Mouse (Mus musculus): ENCODE measurements around the gene Wars.
"Not testable (repeated sequence)": the region's sequence is repeated elsewhere in the genome, so short reads cannot be mapped to it uniquely, and the experiment has no call there.

The Wars gene

DNA sequence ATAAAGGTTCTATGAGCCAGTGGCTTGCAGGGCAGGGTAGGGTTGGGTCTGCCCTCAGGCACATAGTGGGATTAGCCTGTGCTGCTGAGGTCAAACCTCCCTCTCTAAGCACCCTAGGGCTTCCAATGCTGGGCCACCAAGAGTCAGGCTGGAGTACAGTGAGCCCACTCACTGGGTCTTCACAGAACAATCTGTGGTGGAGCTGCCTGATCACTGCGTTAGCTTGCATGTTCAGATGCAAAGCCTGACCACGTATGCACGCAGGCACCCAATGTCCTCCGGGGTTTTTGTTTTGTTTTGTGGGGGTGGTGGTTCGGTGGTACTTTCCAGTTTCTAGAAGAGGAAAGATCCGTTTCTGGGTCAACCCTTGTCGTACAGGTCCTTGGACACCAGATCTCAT lies 36.9 kb downstream of the Wars start:
- DNase-seq (ENCODE audit: low spot score in 2 of 2), result no peak

DNA sequence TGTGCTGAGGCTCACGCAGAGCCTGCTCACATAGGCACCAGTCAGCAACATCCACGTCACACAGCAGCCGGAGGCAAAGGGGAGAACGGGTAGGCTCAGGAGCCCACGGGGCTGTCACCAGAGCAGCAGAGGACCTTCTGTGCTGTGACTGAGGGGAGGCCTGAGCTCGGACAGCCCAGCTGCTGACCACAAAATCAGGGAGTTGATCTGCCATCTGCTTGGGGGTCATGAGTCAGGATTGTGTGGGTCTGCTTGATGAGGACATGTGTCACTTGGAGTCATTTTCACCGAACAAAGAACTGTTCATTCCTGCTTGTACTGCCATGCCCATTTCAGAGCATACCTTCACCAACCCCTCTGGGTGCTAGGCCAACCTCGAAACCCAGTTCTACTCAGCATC lies 37.8 kb downstream of the Wars start:
- DNase-seq (ENCODE audit: low spot score in 2 of 2), result no peak

DNA sequence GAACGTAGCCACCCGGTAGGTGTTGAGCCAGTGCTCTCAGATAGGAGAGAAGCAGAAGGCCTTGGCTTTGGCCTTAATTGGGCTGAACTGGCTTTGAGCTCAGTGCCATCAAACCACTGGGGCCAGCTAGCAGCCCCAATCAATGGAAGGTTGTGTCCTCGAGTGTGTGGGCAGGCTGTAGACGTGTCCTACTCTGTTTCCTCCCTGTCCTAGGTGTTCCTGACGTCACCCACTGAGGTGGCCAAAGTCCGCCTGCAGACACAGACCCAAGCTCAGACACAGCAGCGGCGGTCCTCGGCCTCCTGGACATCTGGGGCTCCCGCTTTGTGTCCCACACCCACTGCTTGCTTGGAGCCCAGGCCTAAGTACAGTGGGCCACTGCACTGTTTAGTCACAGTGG lies 38.9 kb downstream of the Wars start:
- no peak for DNase-seq (ENCODE audit: low spot score in 2 of 2)

DNA sequence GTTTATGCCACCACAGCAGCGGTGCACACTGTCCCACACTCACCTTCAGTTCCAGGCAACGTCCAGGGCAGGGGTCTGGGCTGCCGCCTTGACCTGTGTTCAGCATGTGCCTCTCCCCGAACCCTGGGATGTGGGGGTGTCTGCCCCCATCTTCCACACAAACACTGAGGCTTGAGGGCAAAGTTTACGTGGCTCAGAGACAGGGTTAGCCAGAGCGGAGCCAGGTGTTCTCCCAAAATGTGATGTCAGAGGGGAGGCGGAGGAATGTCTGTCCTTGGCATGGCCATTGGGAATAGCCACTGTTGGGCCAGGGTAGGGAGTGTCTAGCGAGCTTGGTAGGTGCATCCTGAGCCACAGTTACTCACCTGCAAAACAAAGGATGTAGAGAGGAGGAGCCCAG lies 41.2 kb downstream of the Wars start:
- DNase-seq (ENCODE audit: low spot score in 2 of 2), result no peak

DNA sequence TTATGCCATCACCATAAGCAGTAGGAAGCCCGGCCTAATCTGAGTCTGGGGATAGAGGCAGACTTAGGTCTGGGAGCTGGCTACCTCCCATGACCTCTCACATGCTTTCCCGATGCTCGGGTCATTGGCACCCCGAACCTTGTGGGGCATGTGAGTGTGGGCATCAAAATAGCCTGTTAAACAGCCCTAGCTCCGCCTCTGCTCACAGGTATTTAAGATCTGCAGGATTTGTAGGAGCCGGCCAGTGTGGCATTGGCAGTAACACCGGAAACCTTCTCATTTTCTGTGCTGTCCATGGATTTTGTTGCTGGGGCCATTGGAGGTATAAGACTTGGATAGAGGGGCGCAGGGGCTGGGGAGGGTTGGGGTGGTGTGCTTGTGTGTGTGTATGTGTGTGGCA lies 43.1 kb downstream of the Wars start:
- DNase-seq (ENCODE audit: low spot score in 2 of 2), result no peak

DNA sequence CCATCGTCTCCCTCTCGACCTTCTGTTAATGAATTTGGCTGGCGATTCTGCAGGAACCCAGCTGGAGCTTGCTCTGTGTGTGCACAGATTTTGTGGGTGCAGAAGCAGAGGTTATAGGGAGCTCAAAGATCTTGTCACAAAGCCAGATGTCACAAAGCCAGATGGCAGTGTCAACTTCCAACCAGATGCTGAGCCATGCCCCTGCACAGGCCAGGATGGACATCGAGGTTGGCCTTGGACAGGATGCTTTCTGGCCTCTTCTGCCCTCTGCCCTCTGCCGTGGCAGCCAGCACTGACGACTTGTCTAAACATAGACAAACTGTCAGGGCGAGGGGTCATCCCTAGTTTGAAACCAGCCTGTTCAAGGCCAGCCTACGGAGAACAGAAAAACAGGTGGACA lies 43.8 kb downstream of the Wars start:
- no peak for DNase-seq (ENCODE audit: low spot score in 2 of 2)

DNA sequence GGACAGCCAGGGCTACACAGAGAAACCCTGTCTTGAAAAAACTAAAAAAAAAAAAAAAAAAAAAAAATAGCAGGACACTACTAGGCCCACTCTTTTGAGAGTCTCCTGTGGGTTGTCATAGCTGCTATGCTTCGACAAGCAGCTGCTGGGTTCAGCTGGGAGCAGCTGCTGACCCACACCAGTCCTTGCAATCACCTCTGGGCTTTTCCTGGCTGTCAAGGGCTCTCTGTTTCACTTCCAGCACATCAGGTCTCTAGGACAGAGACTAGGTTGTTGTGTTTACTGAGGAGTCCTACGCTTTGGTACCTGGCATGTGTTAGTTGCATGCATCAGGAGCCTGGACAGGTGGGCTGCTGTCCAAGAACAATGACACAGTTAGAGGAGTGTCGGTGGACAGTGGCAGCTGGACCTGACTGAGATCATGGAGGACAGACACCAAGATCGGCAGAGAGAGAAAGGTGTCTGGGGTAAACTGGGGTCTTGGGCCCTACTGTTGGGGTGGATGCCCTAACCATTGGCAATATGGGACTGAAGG lies 44.4 kb downstream of the Wars start:
- DNase-seq (ENCODE audit: low spot score in 2 of 2), result no peak

DNA sequence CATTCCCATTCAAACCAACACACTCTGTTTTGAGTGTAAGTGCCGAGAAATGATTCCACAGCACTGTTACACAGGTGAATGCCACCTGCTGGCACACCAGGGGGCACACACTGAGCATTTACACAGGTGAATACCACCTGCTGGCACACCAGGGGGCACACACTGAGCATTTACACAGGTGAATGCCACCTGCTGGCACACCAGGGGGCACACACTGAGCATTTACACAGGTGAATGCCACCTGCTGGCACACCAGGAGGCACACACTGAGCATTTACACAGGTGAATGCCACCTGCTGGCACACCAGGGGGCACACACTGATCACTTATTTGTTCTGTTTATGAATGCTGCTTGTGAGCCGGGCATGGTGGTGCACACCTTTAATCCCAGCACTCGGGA lies 45.9 kb downstream of the Wars start:
- not testable (repeated sequence) for DNase-seq (ENCODE audit: low spot score in 2 of 2)

DNA sequence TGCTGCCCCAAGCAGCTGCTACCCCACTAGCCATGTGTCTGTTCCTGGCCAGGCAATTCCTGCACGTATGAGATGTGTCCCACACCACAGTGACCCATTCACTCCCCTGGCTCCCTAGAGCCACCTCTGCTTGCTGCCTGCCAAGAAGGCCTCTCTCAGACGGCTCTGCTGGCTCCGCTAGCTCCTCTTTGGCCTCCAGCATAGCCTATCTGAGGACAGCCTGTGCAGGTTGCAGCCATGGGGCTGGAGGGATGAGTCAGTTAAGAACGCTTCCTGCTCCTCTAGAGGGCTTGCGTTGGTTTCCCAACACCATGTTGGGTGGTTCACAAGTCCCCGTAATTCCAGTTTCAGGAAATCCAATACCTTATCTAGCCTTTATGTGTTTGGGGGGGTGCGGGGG lies 51.3 kb downstream of the Wars start:
- DNase-seq (ENCODE audit: low spot score in 2 of 2), result no peak

DNA sequence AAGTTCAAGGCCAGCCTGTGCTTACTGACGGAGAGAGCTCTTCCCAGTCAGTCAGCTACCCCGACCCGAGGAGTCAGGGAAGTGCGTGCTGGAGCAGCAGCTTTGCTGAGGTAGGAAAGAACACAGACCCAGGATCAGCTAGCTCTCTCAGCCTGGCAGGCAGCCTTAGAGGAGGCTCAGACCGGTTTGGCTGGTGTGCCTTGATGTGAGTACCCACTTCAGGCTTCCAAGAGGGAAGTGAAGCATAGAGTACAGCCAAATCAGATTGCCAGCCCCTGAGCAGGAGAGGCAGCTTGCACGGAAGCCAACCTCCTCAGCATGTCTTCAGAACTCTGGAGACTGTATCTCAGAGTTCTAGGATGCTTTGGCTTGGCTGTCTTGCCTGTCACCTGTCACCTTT lies 52.8 kb downstream of the Wars start:
- no peak for DNase-seq (ENCODE audit: low spot score in 2 of 2)

DNA sequence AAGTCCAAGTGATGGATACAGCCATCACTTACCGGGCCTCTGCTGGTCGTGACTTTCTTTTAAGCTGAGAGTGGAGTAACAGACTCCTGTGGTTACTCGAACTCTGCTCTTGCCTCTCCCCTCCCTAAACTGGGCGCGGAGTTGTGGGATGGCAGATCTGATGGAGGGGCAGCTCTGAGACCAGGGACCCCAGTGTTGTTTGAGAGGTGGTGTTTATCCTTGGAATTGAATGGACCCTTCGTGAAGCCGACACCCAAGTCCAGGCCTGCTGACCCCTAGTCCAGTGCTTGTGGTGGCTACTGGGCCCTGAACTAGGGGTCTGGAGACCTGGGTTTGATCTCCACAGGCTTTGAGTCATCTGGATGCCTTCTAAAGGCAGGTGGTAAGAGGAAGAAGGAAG lies 57.3 kb downstream of the Wars start:
- no peak for DNase-seq (ENCODE audit: low spot score in 2 of 2)

DNA sequence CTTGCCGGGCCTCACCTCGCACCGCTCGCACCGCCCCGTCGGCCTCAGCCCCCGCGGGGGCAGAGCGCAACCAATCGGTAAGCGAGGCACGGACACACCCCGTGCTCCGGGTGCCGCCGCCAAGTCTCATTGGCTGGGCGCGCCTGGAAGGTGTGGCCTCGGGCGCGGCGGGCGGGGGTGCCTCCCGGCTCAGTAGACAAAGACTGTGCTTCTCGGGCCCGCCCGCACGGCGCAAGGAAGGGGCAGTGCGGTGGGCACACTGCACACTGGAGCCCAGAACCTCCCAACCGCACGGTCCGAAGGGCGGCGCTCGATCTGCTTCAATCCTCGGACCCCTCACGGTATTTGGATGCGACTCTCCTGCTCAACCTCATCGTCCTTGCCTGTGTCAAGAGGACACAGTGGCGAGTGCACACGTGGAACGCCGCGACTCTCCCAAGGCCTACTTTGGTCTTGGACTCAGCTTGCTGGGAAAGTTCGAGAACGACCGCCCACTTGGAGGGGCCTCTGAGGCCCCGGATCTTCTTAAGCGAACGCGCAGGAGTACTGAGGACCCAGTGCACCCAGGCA lies 58.0 kb downstream of the Wars start, which contains the start of the genes Slc25a29 and Slc25a47:
Gene Slc25a29, minus strand, starts transcription at position 44 of the 570 bp plus-strand sequence.
Gene Slc25a47, plus strand, starts transcription at position 207 of the 570 bp plus-strand sequence.
- peak; percentile 88 to 95 for DNase-seq (ENCODE audit: low spot score in 2 of 2)

DNA sequence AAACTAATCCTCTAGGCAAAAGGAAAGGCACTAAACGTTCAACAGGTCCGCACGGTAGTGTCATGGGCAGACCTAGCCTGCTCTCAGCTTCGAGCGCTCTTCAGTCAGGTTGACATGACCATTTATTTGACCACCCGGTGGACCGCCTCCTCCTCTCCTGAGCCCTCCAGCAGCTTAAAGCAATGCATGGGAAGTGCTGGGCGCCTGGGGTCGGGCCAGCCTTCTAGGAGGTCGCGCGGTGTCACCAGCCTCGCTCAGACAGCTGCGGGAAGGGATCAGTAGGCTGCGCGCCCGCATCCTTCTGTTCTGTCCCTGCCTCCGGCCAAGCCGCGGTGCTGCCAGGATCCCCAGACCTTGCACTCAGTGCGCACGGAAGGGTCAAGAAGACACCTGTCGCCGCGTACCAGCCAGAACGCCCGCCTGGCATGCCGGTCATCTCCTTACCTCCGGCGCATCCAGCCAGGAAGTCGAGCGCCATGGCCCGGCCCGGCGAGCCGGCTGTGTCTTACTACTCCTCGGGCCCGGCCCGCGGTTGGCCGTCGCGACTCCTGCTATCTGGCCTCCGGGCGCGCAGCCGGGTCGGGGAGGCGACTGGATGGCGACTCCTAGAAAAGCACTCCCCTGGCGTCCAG lies 58.6 kb downstream of the Wars start:
- DNase-seq (ENCODE audit: low spot score in 2 of 2), result no peak

DNA sequence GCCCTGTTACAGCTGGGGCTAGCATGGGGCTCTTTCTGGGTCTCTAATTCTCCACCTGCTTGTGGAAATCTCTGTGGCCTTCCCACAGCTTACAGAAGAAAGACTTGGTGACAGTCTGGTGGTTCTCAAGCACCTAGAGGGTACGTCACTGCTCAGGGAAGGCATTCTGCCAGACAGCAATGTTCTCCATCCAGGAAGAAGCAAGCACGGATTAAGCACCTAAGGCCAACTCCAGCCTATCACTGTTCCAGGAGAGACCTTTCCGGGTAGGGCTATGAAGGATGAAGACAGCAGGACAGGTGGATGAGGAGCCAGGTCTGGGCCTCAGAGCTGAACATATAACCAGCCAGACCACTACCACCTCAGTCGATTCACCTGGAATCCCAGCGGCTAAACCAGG lies 59.2 kb downstream of the Wars start:
- no peak for DNase-seq (ENCODE audit: low spot score in 2 of 2)

DNA sequence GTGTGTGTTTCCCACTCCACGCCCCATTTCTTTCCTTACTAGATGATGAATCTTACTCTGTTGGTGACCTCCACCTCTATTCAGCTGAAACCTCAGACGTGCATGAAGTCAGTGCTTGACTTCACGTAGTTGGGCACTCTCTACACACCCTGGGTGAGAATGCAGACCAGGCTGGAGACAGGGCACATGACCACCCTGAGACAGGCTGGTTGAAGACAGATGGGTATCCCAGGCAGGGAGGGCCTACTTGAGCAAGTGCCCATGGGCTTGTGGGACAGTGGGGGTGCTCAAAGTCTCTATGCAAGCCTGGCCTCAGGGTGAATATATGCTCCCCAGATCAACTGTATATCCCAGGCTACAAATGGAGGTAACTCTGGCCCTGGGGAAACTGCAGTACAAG lies 59.6 kb downstream of the Wars start:
- DNase-seq (ENCODE audit: low spot score in 2 of 2), result no peak

DNA sequence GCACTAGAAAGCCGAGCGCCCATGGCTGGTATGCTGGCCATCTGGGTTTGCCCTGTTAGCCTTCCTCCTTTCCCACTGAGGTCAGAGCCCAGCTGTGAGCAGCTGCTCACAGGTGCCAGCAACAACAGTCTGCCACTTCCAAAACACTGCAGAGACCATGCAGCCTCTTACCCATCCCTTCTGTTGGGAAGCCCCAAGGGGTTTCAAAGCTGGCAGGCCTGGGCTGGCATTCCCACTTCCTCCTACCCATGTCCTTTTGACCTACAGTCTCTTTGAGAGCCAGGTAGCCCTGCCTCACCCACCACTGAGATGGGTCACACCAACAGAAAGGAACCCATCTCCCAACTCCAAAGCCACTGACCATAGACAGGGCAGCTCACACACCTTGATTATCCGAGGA lies 60.6 kb downstream of the Wars start:
- no peak for DNase-seq (ENCODE audit: low spot score in 2 of 2)

DNA sequence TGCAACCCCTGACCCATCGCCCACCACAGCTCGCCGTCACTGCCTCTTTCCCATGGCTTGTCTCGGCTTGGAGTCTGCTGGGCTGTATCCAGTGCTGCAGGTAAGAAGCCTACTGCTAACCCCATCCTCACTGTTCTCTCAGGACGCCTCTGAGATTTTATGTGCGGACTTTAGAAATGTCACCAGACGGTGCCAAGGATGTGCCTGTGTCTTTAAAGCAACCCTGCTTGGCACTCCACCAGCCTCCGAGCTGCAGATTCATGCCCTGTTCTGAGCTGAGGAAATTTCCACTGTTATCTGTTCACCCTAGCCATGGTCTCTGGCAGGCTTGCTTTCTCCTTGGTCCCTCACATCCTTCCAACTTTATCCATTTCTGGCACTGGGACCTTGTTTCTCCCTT lies 61.1 kb downstream of the Wars start:
- no peak for DNase-seq (ENCODE audit: low spot score in 2 of 2)

DNA sequence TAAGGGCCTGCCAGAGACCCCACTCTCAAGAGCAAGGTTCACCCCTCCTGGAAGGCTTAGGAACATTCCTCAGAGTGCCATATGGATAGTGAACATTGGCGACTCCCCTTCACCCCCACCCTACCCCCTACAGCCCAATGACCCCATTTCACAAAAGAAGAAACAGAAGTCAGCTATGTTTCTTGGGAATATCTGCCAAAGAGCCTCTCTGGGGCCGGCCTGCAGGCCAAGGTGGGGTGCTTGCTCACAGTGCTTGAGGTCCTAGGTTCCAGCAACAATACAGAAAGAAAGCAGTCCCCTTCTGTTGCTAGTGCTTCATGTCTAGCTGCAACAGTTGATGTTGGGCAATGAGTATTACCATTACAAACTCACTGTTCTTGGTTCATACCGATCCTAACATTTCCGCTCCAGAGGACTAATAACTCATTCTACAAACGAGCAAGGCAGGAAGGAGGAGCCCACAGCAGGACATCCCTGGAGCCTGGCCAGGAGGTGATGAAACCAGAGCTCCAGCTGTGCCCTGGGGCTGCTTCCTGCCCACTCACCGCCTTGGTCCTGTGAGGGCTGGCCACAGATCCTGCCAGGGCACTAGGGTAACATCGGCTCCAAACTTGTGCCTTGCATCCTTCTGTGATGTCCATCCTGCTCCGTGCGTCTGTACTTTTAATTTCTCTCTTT lies 61.9 kb downstream of the Wars start:
- no peak for DNase-seq (ENCODE audit: low spot score in 2 of 2)

DNA sequence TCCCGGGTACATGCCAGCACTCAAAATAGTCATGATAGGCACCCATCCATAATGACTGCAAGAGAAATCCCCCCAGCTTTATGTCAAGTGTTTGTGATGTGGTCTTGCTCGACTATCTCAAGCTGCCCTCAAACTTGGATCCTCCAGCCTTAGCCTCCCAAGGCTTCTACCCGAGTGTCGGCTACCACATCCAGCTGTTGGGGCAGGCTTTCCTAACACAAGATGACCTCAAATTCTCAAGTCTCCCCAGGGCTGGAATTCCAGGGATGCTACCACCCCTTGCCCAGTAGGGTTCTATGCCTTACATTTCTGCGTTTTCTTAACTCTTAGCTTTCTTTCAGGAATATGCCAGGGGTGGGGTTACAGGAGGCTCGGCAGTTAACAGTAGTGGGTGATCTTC lies 63.6 kb downstream of the Wars start:
- DNase-seq (ENCODE audit: low spot score in 2 of 2), result no peak

DNA sequence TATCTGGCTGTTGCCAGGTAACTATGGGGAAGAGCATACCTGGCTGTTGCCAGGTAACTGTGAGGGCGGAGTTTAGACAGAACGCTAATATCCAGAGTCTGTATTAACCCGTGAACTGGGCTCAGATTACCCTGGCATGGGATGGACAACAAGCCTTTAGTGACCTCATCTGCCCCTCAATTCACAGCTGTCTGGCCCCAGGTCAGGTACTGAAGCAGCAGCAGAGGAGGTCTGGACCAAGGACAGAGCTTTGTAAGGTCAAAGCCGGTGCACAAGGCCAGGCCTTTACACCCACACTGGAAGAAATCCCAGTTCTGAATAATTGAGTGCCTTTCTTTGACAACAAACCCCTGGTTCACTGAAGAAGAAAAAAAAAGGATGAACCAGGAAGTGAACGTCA lies 64.3 kb downstream of the Wars start:
- peak in 1 of 2 experiments; percentile 8 for DNase-seq (ENCODE audit: low spot score in 2 of 2)

DNA sequence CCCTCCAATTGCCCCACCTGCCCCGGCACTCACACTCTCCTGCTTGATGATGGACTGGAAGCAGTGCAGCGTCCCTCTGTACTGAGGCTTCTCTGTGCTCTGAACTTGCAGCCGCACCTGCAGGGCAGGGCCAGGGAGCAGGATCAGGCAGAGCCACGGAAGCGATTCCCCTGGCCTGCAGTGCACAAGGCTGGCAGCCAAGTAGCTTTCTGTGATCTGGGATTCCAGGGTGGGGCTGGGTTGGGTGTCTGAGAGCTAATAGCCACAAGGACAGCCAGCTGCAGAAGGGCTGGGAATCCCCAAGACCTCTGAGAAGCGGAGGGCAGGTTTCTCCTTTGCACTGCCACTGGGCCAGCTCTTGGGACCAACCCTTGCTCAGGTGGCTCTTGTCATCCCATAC lies 66.3 kb downstream of the Wars start:
- DNase-seq (ENCODE audit: low spot score in 2 of 2), result peak in 1 of 2 experiments; percentile 8

DNA sequence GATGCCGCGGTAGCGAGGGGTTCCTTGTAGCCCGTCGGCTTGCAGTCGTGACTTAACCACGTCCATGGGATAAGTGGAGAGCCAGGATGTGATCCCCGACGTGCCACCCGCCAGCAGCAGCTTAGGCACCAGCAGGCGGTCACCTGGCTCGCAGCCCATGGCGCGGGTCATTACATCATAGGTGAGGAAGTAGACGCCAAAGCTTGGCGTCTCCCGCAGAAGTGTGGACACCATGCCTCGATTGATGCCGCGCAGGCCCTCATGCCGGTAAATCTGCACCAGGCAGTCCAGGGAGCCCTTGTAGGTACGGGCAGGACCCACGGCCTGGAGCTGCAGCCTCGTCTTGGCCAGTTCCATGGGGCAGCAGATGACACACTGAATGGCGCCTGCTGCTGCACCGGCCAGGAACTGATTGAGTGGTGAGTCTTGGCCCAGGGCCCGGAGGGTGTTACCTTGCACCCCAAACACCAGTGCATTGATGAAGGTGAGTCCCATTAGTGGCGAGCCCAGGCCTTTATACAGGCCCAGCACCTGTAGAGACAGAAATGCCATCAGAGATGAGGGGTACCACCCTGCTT lies 66.9 kb downstream of the Wars start:
- DNase-seq (ENCODE audit: low spot score in 2 of 2), result no peak

All from spleen, postnatal 10 days (tissue).